Mouse (Mus musculus) skeletal muscle tissue, adult 2 months (tissue): Measurements from ENCODE around the gene Borcs7.

Source experiments
- DNase-seq: peaks from one replicate; pipeline ENCODE4 v3.0.0-alpha.2; 2012; ENCODE audit warnings: low read depth, low spot score

Gene Borcs7

DNA sequence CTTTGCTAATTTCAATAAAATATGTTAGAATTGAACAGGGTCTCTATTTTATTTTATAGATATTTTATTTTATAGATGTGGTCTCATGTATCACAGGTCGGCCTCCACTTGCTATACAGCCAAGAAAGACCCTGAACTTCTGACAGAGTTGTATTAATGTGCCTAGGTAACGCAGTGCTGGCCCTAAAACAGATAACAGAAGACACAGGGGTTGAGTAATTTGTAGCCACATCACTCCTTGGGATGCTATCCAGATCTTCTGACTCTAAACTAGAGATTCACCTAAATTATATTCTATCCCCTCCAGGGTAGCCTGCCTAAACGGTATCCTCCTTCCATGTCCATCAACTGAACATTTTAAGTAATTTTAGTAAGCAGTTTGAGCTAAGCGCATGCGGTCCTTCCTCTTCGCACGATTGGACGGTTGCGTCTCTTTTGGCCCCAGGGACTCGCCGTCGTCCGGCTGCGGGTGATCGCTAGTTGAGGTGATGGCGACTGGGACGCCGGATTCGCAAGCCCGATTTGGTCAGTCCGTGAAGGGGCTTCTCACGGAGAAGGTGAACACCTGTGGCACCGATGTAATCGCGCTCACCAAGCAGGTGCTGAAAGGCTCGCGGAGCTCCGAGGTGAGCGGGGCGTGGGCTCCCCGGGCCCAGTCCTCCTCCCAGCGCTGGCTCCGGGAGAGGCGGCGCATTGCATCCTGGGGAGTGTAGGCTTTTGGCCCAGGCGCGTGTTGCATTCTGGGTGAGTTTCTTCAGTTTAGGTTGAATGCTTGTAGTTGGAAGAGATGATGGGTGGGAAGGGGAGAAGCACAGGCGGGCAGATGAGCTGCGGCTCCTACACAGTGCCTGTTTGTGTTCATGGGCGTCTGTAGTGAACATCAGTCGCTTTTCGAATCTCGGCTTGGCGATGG, at the start of gene Borcs7:
Gene Borcs7, plus strand, starts transcription at position 447 of the 913 bp plus-strand sequence.
- peak; percentile 67 for DNase-seq

DNA sequence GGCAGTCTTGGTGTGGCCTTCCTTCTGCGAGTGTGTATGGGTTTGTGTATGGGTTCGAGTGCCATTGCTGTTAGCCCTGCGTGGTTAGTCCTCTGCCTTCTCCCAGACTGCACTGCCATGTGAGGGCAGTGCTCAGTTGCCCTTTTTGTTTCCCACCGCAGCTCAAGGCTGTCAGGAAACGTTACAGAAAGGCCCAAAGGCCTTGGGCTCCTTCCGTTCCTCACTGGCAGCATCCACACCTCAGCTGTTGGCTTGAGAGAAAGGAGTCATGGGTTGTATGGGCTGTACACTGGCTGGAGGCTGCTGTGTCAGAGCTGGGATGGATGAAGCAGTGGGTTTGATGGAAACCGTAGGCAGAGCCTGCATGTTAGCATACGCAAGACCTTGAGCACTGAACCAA, 48.9 kb upstream of the Borcs7 start:
- no peak for DNase-seq

DNA sequence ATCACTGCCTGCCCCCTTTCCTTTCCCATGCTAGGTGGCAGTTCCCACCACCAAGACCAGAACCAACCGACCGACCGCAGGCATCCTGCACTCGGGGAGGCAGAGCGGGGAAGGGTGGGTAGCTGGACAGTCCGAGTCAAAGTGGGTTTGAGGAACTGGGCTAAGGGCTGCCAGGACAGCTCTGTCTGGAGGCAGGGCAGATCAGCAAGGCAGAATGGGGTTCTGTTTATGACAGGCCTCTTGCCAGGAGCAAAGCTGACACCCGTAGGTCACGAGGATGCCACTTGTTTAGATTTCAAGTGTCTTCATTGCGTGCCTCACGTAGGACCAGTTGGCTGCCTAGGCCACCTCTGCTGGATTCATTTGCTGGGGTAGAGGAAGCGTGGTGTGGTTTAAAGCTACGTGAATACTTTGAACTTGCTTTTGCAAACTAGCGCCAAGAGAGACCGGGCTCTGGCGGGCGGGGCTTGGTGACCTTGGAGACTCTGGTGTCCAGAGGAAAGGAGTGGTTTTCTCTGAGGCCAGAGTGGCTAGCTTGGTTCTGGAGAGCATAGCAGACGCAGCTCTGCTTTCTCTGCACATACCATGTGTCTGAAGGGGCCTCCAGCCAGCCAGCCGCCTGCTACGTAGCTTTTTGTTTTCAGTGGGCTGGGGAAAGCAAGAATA, 48.2 kb upstream of the Borcs7 start:
- DNase-seq: peak; percentile 80

DNA sequence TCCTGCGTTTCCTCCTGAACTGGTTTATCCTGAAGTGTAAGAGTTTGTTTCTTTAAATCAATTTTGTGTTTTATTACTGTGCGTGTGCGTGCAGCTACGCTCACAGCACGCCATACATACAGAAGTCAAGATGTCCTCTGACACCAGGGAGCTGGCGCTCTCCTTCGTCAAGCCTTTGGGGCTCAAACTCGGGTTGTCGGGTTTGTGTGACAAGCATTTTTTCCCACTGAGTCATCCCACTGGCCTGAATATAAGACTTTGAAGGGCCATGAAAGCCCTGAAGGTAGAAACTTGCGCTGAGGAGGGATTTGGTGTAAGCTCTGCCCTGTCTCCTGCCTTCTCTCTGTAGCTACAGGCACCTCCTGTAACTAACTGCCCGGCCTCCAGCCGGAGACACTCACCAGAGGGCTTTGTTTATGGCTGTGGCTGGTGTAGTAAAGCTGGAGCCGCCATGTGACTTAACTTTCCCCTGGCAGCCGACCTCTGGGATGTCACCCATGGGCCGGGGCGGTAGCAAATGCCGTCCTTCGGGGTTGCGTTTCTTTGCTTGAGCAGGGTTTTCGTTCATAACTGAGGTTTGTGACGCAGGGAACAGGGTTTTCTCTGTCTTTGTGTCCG, 47.5 kb upstream of the Borcs7 start:
- DNase-seq: no peak

DNA sequence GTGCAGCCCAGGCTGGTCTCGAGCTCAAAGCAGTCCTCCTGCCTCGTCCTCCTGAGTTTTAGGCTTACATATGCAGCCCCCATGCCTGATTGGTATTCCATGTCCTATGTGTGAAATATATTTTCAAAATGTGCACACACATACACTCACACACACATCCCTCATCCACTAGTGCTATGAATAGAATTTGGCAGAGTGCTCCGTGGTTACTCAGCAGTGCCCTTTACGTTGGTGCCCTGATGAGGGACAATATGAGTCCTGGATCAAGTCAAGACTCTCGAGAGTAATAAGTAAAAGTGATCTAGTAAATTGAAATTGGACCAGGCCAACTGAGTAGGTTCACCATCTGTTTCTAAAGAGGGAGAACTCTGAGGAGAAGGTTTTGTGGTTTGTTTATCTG, 46.5 kb upstream of the Borcs7 start:
- peak; percentile 83 for DNase-seq

DNA sequence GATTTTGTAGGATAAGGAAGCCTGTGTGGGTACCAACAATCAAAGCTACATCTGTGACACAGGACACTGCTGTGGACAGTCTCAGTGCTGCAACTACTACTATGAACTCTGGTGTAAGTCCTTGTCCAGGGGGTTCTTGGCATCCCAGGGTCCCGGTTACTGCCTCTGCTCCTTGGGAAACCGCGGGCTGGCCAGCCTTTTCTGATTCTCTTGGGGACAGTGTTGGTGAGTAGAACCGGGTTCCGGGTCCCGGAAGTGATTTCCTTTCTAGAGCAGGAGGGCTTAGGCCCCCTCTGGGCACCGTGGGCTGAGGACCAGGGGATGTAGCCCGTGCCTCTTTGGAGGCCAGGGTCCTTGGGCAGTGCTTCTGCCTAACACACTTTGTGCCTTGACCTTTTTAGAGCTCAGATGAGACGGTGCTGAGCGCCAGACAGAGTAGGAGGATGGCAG, 45.3 kb upstream of the Borcs7 start:
- no peak for DNase-seq

DNA sequence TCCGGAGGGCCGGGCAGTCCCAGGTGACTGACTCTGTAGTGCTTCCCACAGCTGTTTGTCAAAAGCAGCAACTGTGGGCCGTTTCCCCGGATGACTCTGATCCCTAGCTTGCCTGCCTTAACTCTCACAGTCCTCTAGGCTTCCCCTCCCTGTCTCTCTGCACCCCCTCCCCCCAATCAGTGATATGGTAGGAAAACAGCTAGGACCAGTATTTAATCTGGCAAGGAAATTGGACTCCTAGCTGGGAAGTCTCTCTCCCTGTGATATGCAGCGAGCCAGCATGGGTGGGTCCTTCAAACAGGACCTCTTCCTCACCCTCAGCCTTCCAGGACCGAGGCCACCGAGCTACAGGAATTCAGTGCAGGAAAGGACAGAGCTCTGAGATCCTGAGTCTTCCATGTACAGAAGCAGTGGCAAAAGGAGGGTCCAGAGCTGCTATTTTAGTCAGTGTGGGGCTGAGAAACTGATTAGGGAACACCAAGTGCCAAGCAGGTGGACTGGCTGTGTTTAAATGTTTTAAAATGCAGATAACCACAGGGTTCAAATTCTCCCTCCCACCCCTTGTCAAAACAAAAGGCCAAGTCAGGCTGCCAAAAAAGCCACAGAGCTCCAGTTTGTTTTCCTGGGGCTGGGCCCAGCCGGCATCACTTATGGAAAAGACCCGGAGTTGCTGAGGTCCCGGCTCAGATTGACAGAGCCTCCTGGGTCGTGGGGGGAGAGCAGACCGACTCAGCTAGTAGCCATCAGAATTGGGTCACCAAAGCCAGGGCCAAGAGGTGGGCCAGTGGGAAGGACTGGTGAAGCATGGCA, 44.7 kb upstream of the Borcs7 start:
- peak; percentile 71 for DNase-seq

DNA sequence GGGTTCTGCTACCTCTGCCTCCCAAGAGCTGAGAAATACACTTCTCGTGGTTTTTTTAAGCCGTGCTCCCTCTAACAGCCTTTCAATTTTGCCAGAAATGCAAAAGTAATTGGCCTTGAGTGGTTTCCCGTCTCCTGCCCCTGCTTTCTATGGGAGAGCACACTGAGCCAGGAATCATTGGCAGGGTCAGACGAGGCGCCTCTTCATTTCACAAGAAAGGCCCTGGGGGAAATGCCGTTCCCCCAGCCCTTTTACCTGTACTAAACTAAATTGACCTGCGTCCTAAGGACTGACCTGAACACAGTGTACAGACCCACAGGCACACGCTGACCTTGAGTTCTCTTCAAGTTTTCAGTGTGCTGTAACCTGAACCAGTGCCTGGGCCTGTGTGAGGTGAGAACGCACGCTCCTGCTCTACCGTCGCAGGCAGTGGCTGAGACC, 43.6 kb upstream of the Borcs7 start:
- peak; percentile 84 for DNase-seq

DNA sequence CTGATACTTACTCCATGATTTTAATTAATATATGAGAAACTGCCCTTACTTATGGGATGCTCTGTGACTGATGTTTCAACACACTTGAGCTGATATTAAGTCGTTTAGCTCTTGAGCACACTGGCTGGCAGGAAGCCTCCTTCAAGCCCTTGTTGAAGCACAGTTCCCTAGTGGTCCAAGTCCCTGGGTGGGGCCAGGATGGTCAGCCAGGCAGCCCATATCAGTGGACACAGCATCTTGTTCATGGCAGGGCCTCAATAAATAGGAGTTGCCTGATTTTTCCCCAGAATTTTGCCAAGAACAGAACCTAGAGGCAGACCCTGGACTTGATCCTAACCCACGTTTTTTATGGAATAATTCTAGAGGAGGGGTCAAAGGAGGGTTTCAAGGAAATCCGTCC, 42.5 kb upstream of the Borcs7 start:
- DNase-seq: no peak

DNA sequence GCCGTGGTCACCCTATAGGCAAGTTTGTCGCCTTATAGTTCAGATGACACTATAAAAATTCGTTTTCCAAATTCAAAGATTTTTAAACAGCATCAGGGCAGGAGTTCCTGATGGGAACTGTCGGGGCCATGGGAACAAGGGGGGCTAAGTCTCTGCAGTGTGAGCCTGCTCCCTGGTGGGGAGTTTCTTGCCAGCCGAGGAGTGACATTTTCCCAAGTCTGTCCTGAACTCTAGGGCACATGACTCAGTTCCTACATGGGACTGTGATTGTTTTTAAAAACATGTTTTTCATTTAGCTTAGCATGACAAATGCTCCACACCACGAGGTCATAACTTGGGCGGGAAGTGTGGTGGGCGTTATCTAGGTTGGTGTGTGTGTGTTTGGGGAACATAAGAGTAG, 41.9 kb upstream of the Borcs7 start:
- no peak for DNase-seq

DNA sequence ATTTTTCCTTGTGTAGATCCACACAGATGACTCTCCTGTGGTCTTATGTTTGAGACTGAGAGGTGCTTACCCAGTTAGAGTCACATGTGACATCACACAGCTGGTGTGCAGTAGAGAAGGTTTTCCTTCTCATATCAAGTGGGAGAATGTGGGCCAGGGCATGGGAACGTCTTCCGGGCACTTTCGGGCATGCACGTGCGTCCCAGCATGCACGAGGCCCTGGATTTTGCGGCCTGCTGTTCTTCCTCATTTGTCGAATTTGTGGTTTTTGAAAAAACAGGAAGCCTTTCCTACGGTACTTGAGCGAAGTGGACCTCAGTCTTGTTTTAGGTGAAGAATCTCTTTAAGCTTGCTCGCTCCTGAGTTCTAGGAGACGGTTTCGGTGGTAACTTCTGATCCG, 41.1 kb upstream of the Borcs7 start:
- no peak for DNase-seq

DNA sequence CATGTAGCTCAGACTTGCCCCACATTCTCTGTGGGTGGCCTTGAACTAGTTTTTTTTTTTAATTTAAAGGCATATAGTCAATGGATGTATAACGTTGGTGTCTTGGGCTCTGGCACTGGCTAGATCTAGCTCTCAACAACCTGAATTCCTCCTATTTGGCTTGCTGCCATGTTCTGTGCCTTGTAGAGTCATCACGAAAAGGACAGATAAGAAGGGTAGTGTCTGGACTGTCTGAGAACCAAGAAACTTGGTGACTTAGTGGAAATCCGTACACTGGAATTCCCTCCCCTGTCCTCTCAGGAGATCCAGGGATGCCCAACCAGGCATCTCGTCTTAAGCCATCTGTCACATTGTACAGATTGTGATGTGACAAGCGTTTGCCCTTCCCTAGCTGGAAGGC, 36.5 kb upstream of the Borcs7 start:
- no peak for DNase-seq

DNA sequence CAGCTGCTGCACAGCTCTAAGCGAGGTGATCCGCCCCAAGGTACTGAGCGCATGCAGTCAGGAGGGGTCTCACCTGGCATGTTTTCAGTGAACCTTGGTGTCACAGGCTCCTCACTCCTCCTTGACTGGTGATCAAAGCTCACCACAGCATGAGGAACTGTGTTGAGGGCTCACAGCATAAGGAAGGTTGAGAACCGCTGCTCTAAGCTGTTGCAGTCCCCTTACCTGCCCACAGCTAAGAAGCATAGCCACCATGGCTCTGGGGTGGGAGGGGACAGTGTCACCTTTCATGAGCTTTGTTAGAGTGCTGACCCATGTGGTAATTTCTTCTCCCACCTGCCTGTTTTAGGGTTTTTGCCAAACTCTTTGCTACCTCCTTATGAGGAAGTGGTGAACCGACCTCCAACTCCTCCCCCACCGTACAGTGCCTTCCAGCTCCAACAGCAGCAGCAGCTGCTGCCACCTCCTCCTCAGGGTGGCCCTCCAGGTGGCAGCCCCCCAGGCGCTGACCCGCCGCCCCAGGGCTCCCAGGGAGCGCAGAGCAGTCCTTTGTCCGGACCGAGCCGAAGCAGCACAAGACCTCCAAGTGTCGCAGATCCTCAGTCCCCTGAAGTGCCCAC, 36.0 kb upstream of the Borcs7 start:
- DNase-seq: no peak

DNA sequence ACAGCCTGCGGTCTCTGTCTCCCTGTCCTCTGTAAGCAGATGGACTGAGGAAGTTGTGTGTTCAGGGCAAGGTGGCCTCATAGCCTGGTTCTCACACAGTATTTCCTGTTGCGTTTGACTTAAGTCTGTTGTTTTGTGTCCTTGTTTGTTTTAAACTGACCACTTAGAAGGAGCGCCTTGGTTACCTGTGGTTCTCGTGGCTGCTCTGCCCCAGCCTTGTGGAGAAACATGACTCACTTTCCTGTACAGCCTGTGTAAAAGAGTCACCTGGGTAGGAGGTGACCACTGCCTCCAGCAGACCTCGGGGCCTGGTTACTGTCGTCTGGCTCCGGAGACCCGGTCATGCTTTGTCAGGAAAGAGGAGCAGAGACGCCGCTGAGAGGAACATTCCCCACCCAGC, 34.1 kb upstream of the Borcs7 start:
- DNase-seq: no peak

DNA sequence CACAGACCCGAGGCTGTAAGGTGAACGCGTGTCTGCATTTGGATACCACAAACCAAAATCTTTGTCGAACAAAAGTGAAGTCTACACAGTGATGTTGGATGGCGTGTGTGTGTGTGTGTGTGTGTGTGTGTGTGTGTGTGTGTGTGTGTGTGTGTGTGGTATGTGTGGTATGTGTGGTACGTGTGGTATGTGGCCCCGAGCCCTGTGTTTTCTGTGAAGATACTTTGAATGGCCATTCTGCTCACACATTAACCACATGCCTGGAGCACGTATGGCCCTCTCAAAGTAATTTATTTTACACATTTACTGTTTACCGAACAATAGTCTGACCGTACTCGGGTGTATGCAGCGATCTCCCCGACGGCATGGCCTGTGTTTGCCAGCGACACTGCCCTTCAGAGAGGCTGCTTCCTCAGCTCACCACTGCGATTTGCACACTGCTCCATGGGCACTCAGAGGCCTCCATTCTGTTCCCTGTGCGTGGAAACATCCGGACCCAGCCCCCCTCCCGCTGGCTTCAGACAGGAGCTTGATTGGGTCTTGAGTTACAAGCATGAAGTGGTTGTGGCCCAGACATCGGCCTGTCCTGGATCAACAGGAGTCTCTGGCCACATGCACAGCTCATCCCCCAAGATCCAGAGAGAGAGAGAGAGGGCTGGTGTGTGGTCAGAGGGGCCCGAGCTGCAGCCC, 33.4 kb upstream of the Borcs7 start:
- DNase-seq: no peak

DNA sequence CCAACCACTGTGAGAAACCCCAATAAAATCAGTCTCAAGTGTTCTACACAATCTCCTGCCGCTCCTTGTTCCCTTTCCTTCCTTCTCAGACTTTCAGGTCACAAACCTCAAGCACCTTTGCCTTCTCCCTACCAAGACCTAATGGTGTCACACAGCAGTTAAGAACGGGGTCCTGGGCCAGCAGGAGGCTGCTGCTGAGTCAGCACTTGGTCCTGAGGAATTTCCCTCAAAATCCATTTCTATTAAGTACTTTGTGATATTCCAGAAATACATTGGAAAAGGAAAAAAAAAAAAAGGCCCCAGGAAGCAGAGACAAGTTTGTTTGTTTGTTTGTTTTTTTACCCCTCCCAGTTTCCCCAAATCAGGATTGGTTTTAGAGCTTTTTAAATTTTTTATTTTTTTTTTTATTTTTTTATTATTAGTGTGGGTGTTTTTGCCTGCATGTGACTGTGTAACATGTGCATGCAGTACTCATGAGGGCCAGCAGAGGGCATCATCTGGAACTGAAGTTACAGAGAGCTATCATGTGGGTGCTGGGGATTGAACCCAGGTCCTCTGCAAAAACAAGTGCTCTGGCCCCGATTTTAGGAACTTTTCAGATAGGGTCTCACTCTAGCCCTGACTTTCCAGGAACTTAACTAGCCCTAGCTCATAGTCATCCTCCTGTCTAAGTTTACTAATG, 32.2 kb upstream of the Borcs7 start:
- DNase-seq: no peak

DNA sequence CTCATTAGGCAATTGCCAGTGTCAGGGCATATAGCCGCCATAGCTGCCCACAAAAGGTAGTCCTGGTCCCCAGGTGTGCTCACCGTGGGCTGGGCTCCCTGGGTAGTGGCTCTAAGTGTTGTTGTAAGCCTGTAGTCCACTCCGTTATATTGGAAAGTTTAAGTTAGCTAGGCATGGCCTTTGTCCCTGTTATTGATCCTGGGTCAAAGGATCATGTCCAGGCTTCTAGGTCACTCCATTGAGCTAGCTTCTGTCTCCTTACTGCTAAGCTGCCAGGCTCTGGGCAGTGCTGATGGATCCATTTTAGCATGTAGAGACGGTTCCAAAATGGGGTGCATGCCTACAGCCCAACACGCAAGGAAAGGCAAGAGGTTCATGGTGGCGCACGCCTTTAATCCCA, 31.4 kb upstream of the Borcs7 start:
- DNase-seq: no peak

DNA sequence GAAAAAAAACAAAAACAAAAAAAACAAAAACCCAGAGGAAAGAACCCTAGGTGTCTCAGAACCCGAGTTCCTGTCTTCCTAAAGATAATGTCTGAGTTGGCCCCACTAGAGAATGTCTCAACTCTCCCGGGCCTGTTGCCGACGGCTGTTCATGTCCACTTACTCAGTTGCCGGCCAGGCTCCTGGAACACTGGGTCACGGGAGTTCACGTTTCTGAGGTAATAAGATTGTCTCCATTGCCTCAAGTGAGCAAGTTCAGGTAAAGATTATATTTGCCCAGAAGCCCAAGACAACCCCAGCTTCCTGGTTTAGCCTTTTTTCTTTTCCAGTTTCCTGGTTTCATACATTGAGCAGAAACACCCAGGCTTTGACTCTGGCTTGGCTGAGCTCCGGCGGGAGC, 30.9 kb upstream of the Borcs7 start:
- no peak for DNase-seq

DNA sequence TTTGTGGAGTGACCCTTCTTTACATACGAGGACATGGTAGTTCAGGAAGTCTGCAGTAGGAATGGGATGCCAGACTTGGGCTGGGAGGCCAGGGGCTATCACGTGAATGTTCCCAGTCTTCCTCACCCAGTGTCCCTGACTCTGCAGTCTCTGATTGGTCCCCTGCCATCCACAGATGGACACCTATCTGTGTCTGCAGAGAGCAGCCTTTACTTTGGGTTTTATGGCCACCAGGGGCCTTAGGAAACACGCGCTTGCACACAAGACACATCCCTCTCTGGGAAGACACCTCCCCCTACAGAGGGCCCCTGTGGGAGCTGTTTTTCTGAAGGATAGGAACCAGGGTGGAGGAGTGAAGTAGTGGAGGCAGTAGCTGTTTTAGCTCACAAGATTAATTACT, 28.2 kb upstream of the Borcs7 start:
- no peak for DNase-seq

DNA sequence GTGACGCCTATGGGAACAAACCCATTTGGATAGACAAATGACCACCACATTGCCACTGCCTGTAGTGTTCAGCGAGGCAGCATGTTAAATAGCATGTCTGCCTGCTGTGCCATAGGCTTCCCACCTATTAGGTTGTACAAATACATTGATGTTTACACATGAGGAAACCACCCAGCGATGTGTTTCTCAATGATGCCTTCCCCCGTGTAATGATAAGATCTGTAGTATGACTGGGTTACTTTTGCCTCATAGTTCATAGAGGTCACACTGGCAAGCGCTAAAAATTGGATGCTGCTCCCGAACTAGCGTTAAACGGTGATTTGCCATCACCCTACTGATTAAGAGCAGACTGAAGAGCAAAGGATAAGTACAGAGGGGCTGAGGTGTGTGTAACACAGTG, 27.5 kb upstream of the Borcs7 start:
- DNase-seq: no peak
